Mouse (Mus musculus): ENCODE data around the gene Rpl27. TPM values are rescaled to one million over a fixed set of nuclear protein-coding genes. Genes with fewer than 3 reads are reported as not detected.
"Not testable (repeated sequence)": the region's sequence is repeated elsewhere in the genome, so short reads cannot be mapped to it uniquely, and the experiment has no call there.

Gene Rpl27
- total and polyA plus RNA-seq, 3 experiments, result 909 to 5,728 (median 3,039) TPM

GRCm38 (mm10) chr11:101474298-101474697 lies 32.2 kb downstream of the Rpl27 start:
- Histone ChIP-seq H3K36me3 (replicated peaks in 1 of 2; ENCODE audit: control insufficient read depth in 1 of 2, insufficient read depth in 1 of 2, low read length in 1 of 2) (no peaks in the 10 kb centered on the region), H3K9ac (ENCODE audit: insufficient read depth, low read depth) (no peak overlapping the region), H3K27me3 (replicated peaks) (peaks cover 10% of the 10 kb centered on the region), H3K27ac (ENCODE audit: insufficient read depth, low read depth) (no peak overlapping the region), H3K4me3 (replicated peaks in 1 of 3; ENCODE audit: low read depth in 2 of 3, low read length in 2 of 3, poor library complexity in 1 of 3) (no peak overlapping the region), H3K4me1 (ENCODE audit: control insufficient read depth in 1 of 2, insufficient read depth in 2 of 2) (peaks cover 11 to 22% of the 10 kb centered on the region in 2 experiments), H3K79me2 (replicated peaks; ENCODE audit: control insufficient read depth, extremely low read depth, insufficient read depth, poor library complexity, severe bottlenecking) (no peaks in the 10 kb centered on the region), H3K4me2 (ENCODE audit: insufficient read depth, low read depth, poor library complexity, severe bottlenecking) (no peak overlapping the region), H3K9me3 (replicated peaks; ENCODE audit: low read length) (no peaks in the 10 kb centered on the region)
- no peak for DNase-seq (ENCODE audit: extremely low read depth)
- dilution Hi-C loops (cut with MboI; ENCODE audit: extremely low pct_ligation_motif_present, extremely low pct_unique_long_range_greater_than_20kb, low sequenced_read_pairs), result no loop called here
- no peak for TF ChIP-seq RAD21 (IDR thresholded peaks at IDR 0.05; ENCODE audit: low read depth, low read length)
- no peak for TF ChIP-seq EP300 (IDR thresholded peaks at IDR 0.05; ENCODE audit: low read length)
- no peak for TF ChIP-seq CTCF (conservative IDR thresholded peaks at IDR 0.05 in 1 of 2, IDR thresholded peaks at IDR 0.05 in 1 of 2; ENCODE audit: low read depth in 2 of 2, low read length in 2 of 2)
- no peak for TF ChIP-seq MEF2A (IDR thresholded peaks at IDR 0.05; ENCODE audit: borderline replicate concordance, low read depth, low read length)
- no peak for TF ChIP-seq RCOR1 (conservative IDR thresholded peaks at IDR 0.05; ENCODE audit: low read depth, low read length)
- TF ChIP-seq MXI1 (IDR thresholded peaks at IDR 0.05; ENCODE audit: low read depth, low read length), result no peak
- TF ChIP-seq MYC (IDR thresholded peaks at IDR 0.05; ENCODE audit: low read depth, low read length), result no peak
- TF ChIP-seq ZNF384 (IDR thresholded peaks at IDR 0.05; ENCODE audit: low read depth, low read length), result no peak
- no peak for TF ChIP-seq CHD2 (IDR thresholded peaks at IDR 0.05; ENCODE audit: low read length)
- TF ChIP-seq MAFK (IDR thresholded peaks at IDR 0.05; ENCODE audit: insufficient replicate concordance, low read length), result no peak
- in situ Hi-C loops (cut with MboI; ENCODE audit: low pct_ligation_motif_present, low pct_unique_long_range_greater_than_20kb, low sequenced_read_pairs), result no loop called here

DNA sequence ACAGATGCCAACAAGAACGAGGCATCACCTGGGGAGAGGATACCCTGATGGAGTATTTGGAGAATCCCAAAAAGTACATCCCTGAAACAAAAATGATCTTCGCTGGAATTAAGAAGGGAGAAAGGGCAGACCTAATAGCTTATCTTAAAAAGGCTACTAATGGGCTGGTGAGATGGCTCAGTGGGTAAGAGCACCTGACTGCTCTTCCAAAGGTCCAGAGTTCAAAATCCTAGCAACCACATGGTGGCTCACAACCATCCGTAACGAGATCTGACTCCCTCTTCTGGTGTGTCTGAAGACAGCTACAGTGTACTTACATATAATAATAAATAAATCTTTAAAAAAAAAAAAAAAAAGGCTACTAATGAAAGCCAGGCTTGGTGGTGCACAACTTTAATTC lies 34.3 kb downstream of the Rpl27 start:
- in situ Hi-C loops (cut with MboI; ENCODE audit: low pct_ligation_motif_present, low pct_unique_long_range_greater_than_20kb, low sequenced_read_pairs); DNase-seq (ENCODE audit: extremely low read depth); H3K9ac ChIP-seq (ENCODE audit: insufficient read depth, low read depth); H3K27ac ChIP-seq (ENCODE audit: insufficient read depth, low read depth); H3K4me3 ChIP-seq (replicated peaks in 1 of 3; ENCODE audit: low read depth in 2 of 3, low read length in 2 of 3, poor library complexity in 1 of 3); H3K4me2 ChIP-seq (ENCODE audit: insufficient read depth, low read depth, poor library complexity, severe bottlenecking); H3K79me2 ChIP-seq (replicated peaks; ENCODE audit: control insufficient read depth, extremely low read depth, insufficient read depth, poor library complexity, severe bottlenecking); H3K9me3 ChIP-seq (replicated peaks; ENCODE audit: low read length); H3K36me3 ChIP-seq (replicated peaks in 1 of 2; ENCODE audit: control insufficient read depth in 1 of 2, insufficient read depth in 1 of 2, low read length in 1 of 2); dilution Hi-C loops (cut with MboI; ENCODE audit: extremely low pct_ligation_motif_present, extremely low pct_unique_long_range_greater_than_20kb, low sequenced_read_pairs); H3K27me3 ChIP-seq (replicated peaks): not testable (repeated sequence)
- peaks cover 12 to 22% of the 10 kb centered on the region in 2 experiments for H3K4me1 ChIP-seq (ENCODE audit: control insufficient read depth in 1 of 2, insufficient read depth in 2 of 2)

DNA sequence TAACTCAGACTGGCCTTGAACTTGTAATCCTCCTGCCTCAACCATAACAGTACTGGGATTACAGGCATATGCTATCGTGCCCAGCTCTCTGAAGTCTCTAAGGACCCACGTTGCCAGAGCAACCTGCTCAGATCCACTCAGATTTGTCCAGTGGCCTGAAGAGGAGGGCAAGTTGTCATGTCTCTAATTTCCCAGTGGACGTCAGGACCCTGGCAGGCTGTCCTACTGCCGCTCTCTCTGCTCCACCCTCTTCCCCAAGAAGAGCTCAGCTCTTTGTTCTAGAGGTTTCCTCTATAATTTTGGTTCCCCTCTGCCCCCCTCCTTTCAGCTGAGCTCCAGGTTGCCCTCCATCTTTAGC lies 35.1 kb downstream of the Rpl27 start:
- H3K27ac ChIP-seq (ENCODE audit: insufficient read depth, low read depth), result no peak overlapping the region
- no peak for TF ChIP-seq TBP (conservative IDR thresholded peaks at IDR 0.05; ENCODE audit: low read depth, low read length)
- TF ChIP-seq MYC (IDR thresholded peaks at IDR 0.05; ENCODE audit: low read depth, low read length), result no peak
- TF ChIP-seq NELFE (IDR thresholded peaks at IDR 0.05; ENCODE audit: low read depth, low read length), result no peak
- TF ChIP-seq CHD2 (IDR thresholded peaks at IDR 0.05; ENCODE audit: low read length), result no peak
- TF ChIP-seq CTCF (conservative IDR thresholded peaks at IDR 0.05 in 1 of 2, IDR thresholded peaks at IDR 0.05 in 1 of 2; ENCODE audit: low read depth in 2 of 2, low read length in 2 of 2), result no peak
- TF ChIP-seq EP300 (IDR thresholded peaks at IDR 0.05; ENCODE audit: low read length), result no peak
- TF ChIP-seq MEF2A (IDR thresholded peaks at IDR 0.05; ENCODE audit: borderline replicate concordance, low read depth, low read length), result no peak
- TF ChIP-seq MAFK (IDR thresholded peaks at IDR 0.05; ENCODE audit: insufficient replicate concordance, low read length), result no peak
- no peak for TF ChIP-seq KAT2A (IDR thresholded peaks at IDR 0.05; ENCODE audit: insufficient replicate concordance, low read length)
- TF ChIP-seq HCFC1 (IDR thresholded peaks at IDR 0.05; ENCODE audit: low read depth, low read length), result no peak
- no peak for TF ChIP-seq E2F4 (IDR thresholded peaks at IDR 0.05; ENCODE audit: insufficient replicate concordance, low read depth, low read length)
- no peak for TF ChIP-seq RCOR1 (conservative IDR thresholded peaks at IDR 0.05; ENCODE audit: low read depth, low read length)
- no peak for TF ChIP-seq UBTF (IDR thresholded peaks at IDR 0.05; ENCODE audit: low read depth, low read length)
- TF ChIP-seq MAZ (IDR thresholded peaks at IDR 0.05; ENCODE audit: low read depth, low read length), result no peak
- no peak overlapping the region for H3K9ac ChIP-seq (ENCODE audit: insufficient read depth, low read depth)
- in situ Hi-C loops (cut with MboI; ENCODE audit: low pct_ligation_motif_present, low pct_unique_long_range_greater_than_20kb, low sequenced_read_pairs), result no loop called here
- H3K79me2 ChIP-seq (replicated peaks; ENCODE audit: control insufficient read depth, extremely low read depth, insufficient read depth, poor library complexity, severe bottlenecking), result no peaks in the 10 kb centered on the region
- no peaks in the 10 kb centered on the region for H3K27me3 ChIP-seq (replicated peaks)
- no peak for DNase-seq (ENCODE audit: extremely low read depth)
- H3K9me3 ChIP-seq (replicated peaks; ENCODE audit: low read length), result no peaks in the 10 kb centered on the region
- dilution Hi-C loops (cut with MboI; ENCODE audit: extremely low pct_ligation_motif_present, extremely low pct_unique_long_range_greater_than_20kb, low sequenced_read_pairs), result no loop called here
- H3K4me1 ChIP-seq (ENCODE audit: control insufficient read depth in 1 of 2, insufficient read depth in 2 of 2), result peaks cover 12 to 21% of the 10 kb centered on the region in 2 experiments
- no peak overlapping the region for H3K4me2 ChIP-seq (ENCODE audit: insufficient read depth, low read depth, poor library complexity, severe bottlenecking)
- H3K36me3 ChIP-seq (replicated peaks in 1 of 2; ENCODE audit: control insufficient read depth in 1 of 2, insufficient read depth in 1 of 2, low read length in 1 of 2), result no peaks in the 10 kb centered on the region
- H3K4me3 ChIP-seq (replicated peaks in 1 of 3; ENCODE audit: low read depth in 2 of 3, low read length in 2 of 3, poor library complexity in 1 of 3), result no peak overlapping the region
